Comparison of ENCODE assay signal across 7 mouse cellular contexts in genomic region chr12:111537341-111537740, GRCm38 (mm10). TPM values are rescaled to one million over a fixed set of nuclear protein-coding genes. Genes with fewer than 3 reads are reported as not detected.
DNase-seq lines count a peak whose midpoint lies in the region; ATAC-seq and TF ChIP-seq lines count a peak whose summit lies in the region.

No protein-coding gene starts in this region.

- under 1% methylated on average over 22 of the region's 22 CpGs for WGBS in lung, adult 2 months
- under 1% methylated on average over 22 of the region's 22 CpGs for WGBS in embryonic facial prominence, embryonic 13.5 days
- under 1% methylated on average over 22 of the region's 22 CpGs for WGBS in hindbrain, embryonic 12.5 days
- 0% methylated on average over 22 of the region's 22 CpGs for WGBS in lung, postnatal 0 days

- peaks cover 8% of the 10 kb centered on the region for H3K4me1 ChIP-seq in lung, adult 2 months (ENCODE audit: control insufficient read depth, insufficient read depth, low read length)
- H3K4me1 ChIP-seq in embryonic facial prominence, embryonic 13.5 days, result peaks cover 30% of the 10 kb centered on the region
- H3K4me1 ChIP-seq in hindbrain, embryonic 12.5 days, result peaks cover 28% of the 10 kb centered on the region
- H3K4me1 ChIP-seq in lung, postnatal 0 days (ENCODE audit: insufficient read depth, low read depth, low read length), result peaks cover 10% of the 10 kb centered on the region; the same call in 1 of the 2 replicates

- DNase-seq in lung, adult 2 months, result no peak
- DNase-seq in lung, postnatal 4 days, result no peak
- peak; percentile 48 for DNase-seq in lung, postnatal 0 days (ENCODE audit: low spot score)
- DNase-seq in testis, postnatal 14 days (ENCODE audit: low spot score), result peak; percentile 73
- DNase-seq in right cerebral cortex, postnatal 14 days, result no peak

- no peaks in the 10 kb centered on the region for H3K27me3 ChIP-seq in embryonic facial prominence, embryonic 13.5 days
- H3K27me3 ChIP-seq in hindbrain, embryonic 12.5 days, result no peaks in the 10 kb centered on the region
- no peaks in the 10 kb centered on the region for H3K27me3 ChIP-seq in lung, postnatal 0 days (replicated peaks; ENCODE audit: insufficient read depth, low read length)

- H3K9ac ChIP-seq in embryonic facial prominence, embryonic 13.5 days, result peak overlapping the region; percentile 97
- peak overlapping the region; percentile 90 for H3K9ac ChIP-seq in hindbrain, embryonic 12.5 days
- H3K9ac ChIP-seq in lung, postnatal 0 days (replicated peaks; ENCODE audit: low read depth), result peak overlapping the region; percentile 98

- no peak for TF ChIP-seq CTCF in lung, adult 2 months (IDR thresholded peaks at IDR 0.05; ENCODE audit: insufficient read depth, low read length)
- TF ChIP-seq CTCF in lung, postnatal 0 days (IDR thresholded peaks at IDR 0.05), result no peak

- H3K9me3 ChIP-seq in embryonic facial prominence, embryonic 13.5 days, result no peaks in the 10 kb centered on the region
- H3K9me3 ChIP-seq in hindbrain, embryonic 12.5 days (replicated peaks), result no peaks in the 10 kb centered on the region
- H3K9me3 ChIP-seq in lung, postnatal 0 days (ENCODE audit: low read length), result no peaks in the 10 kb centered on the region

- no peak for TF ChIP-seq EP300 in lung, postnatal 0 days (IDR thresholded peaks at IDR 0.05)

- peaks cover 32% of the 10 kb centered on the region for H3K36me3 ChIP-seq in embryonic facial prominence, embryonic 13.5 days
- peaks cover 32% of the 10 kb centered on the region for H3K36me3 ChIP-seq in hindbrain, embryonic 12.5 days
- H3K36me3 ChIP-seq in lung, postnatal 0 days (ENCODE audit: insufficient read depth, low read length), result peaks cover 14% of the 10 kb centered on the region; the same call in 1 of the 2 replicates

- H3K4me3 ChIP-seq in lung, adult 2 months (replicated peaks; ENCODE audit: extremely low read depth, low read depth, low read length), result peak overlapping the region; percentile 87
- H3K4me3 ChIP-seq in embryonic facial prominence, embryonic 13.5 days, result peak overlapping the region; percentile 96
- peak overlapping the region; percentile 97 for H3K4me3 ChIP-seq in hindbrain, embryonic 12.5 days
- peak overlapping the region; percentile 96 for H3K4me3 ChIP-seq in lung, postnatal 0 days (ENCODE audit: low read depth, low read length)

- peak; percentile 23; the same call in 1 of the 2 replicates for ATAC-seq in embryonic facial prominence, embryonic 13.5 days (ENCODE audit: insufficient number of reproducible peaks, insufficient read depth, low FRiP score, low TSS enrichment, low read depth)
- ATAC-seq in hindbrain, embryonic 12.5 days (ENCODE audit: low FRiP score), result peak; percentile 65
- no peak for ATAC-seq in lung, postnatal 0 days

- TF ChIP-seq POLR2A in lung, adult 2 months (IDR thresholded peaks at IDR 0.05; ENCODE audit: borderline replicate concordance, extremely low read depth, low read depth, low read length), result no peak

- H3K27ac ChIP-seq in embryonic facial prominence, embryonic 13.5 days, result peak overlapping the region; percentile 92
- H3K27ac ChIP-seq in hindbrain, embryonic 12.5 days, result peak overlapping the region; percentile 86
- peak overlapping the region; percentile 92 for H3K27ac ChIP-seq in lung, postnatal 0 days (ENCODE audit: low read length)

- H3K4me2 ChIP-seq in embryonic facial prominence, embryonic 13.5 days, result peak overlapping the region; percentile 84
- H3K4me2 ChIP-seq in hindbrain, embryonic 12.5 days (replicated peaks), result peak overlapping the region; percentile 61
- peak overlapping the region; percentile 81 for H3K4me2 ChIP-seq in lung, postnatal 0 days (replicated peaks; ENCODE audit: low read depth, low read length)

RNA-seq across cellular contexts. Expression of gene Eif5, which starts 0.5 kb away (rescaled TPM):
- 48.5 and 68.3 TPM in 2 replicates for polyA plus RNA-seq in lung, adult 2 months (2012; rRNA removed)
- polyA plus RNA-seq in embryonic facial prominence, embryonic 13.5 days (2015; fragmentation: Nextera tagmentation; extraction: Ambion mirVana), result 507 and 586 TPM in 2 replicates
- 662 and 672 TPM in 2 replicates for polyA plus RNA-seq in hindbrain, embryonic 12.5 days (2016; fragmentation: Nextera tagmentation; extraction: Ambion mirVana)
- 412 and 458 TPM in 2 replicates for polyA plus RNA-seq in lung, postnatal 0 days (2015; fragmentation: Nextera tagmentation; extraction: Ambion mirVana)

RNA-seq across cellular contexts. Expression of gene Mark3, which starts 37.0 kb away (rescaled TPM):
- 26.4 and 27.7 TPM in 2 replicates for polyA plus RNA-seq in lung, adult 2 months (2012; rRNA removed)
- 49.4 and 52.0 TPM in 2 replicates for polyA plus RNA-seq in embryonic facial prominence, embryonic 13.5 days (2015; fragmentation: Nextera tagmentation; extraction: Ambion mirVana)
- polyA plus RNA-seq in hindbrain, embryonic 12.5 days (2016; fragmentation: Nextera tagmentation; extraction: Ambion mirVana), result 80.7 and 82.0 TPM in 2 replicates
- polyA plus RNA-seq in lung, postnatal 0 days (2015; fragmentation: Nextera tagmentation; extraction: Ambion mirVana), result 25.8 and 26.0 TPM in 2 replicates

RNA-seq across cellular contexts. Expression of gene Gm266, which starts 51.7 kb away (rescaled TPM):
- polyA plus RNA-seq in lung, adult 2 months (2012; rRNA removed), result 0.12 and 0.31 TPM in 2 replicates
- 9.5 and 12.1 TPM in 2 replicates for polyA plus RNA-seq in embryonic facial prominence, embryonic 13.5 days (2015; fragmentation: Nextera tagmentation; extraction: Ambion mirVana)
- polyA plus RNA-seq in hindbrain, embryonic 12.5 days (2016; fragmentation: Nextera tagmentation; extraction: Ambion mirVana), result 9.4 and 14.3 TPM in 2 replicates
- polyA plus RNA-seq in lung, postnatal 0 days (2015; fragmentation: Nextera tagmentation; extraction: Ambion mirVana), result 1.9 and 2.7 TPM in 2 replicates

Comparison
In these comparisons a context has a peak if more than half of its experiments do, and no peak if none do; other contexts are left out.
1. DNase-seq: peak in lung, postnatal 0 days (single experiment) and testis, postnatal 14 days (single experiment); none in lung, adult 2 months (single experiment), lung, postnatal 4 days (0 of 2) and right cerebral cortex, postnatal 14 days (single experiment).
2. Peak in every context shown above with its lines, with median percentiles within 50 percentile points of each other: H3K4me3 ChIP-seq, H3K27ac ChIP-seq, H3K4me2 ChIP-seq and H3K9ac ChIP-seq.